Mouse (Mus musculus) cerebellum, postnatal 14 days (tissue): Measurements from ENCODE around the gene Itgae.

Source experiments
- DNase-seq, 2 experiments: peaks; one replicate each; pipeline ENCODE4 v3.0.0; 2021; ENCODE audit warnings: mixed read lengths in 2 of 2

The Itgae gene

DNA sequence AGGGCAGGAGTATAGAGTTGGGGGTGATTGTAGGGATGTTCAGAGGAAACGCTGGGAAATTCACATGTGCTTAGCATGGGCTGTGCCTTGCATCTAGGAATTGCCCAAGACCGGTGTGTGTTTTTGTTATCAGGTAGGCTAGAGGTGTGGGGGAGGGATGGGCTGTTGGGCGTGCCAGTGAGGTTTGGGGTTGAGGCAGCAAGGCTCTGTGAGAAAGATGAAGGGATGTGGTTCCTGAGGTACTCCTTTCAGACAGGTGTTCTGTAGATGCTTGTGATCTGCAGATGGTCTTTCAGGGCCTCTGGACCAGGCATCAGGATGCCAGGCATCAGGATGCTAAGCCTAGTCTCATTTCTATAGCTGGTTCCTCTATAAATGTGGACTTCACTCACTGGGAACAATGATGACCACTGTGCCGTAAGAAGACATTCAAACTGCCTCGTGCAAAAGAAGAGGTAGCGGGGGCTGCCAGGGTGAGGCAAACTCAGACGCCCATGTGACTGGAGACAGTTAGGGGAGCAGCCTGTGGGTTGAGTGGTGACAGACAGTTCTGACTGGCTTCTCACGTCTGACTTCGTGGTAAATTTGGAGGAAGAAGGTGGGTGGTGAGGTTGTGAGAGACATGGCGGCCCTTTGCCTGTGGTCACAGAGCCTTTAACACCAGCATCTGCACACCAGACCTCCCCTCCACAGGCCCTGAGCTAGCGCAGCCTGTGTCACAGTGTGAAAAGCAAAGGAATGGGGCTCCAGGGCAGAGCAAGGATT, 4.0 kb downstream of the Itgae start:
- DNase-seq, result no peak

DNA sequence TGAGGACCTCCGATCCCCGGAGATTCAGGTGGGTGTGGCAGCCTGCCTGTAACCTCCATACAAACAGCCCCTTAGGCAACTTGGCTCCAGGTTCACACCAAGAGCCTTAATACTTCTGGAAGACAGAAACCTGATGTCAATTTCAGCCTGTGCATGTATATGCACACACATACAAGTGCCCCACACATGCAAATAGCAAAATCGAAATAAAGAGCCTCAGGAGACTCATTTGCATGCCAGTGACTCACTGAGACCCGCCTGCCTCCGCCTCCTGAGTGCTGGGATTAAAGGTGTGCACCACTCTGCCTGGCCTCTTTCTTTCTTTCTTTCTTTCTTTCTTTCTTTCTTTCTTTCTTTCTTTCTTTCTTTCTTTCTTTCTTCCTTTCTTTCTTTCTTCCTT, 8.5 kb downstream of the Itgae start:
- DNase-seq, result no peak

DNA sequence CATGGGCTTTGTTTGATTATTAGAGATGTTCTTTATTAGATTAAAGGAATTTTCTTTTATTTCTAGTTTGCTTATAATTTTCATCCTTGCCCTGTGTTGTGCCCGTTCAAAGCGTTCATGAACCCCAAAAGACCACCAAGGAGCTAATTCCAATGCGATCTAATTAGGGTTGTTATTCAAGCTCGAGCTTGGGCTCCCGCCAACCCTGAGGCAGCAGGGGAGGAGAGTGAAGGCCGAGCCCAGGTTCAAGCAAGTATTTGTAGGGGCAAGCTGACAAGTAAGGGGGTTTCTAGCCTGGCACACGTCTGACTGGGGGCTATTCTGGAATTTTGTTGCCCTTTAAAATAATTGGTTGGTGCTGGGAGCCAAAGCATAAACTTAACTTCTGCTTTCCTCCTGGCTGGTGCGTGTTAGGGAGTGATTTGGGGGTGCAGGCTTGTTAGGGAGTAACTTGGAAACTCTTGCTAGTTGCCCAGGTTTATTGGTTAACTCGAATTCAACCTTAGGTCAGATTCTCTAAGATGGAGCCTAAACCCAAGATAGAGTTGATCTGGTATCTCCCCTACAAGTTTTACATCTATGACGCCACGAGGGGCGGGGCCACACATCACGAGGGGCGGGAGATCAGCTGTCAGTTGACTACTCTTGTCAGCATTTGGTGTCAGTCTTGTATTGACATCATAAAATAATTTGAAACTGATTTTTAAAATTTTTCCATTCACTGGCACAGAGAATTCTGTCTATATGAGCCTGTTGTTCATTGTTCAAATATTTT, 9.8 kb downstream of the Itgae start:
- DNase-seq, result peak; percentile 27 to 34

DNA sequence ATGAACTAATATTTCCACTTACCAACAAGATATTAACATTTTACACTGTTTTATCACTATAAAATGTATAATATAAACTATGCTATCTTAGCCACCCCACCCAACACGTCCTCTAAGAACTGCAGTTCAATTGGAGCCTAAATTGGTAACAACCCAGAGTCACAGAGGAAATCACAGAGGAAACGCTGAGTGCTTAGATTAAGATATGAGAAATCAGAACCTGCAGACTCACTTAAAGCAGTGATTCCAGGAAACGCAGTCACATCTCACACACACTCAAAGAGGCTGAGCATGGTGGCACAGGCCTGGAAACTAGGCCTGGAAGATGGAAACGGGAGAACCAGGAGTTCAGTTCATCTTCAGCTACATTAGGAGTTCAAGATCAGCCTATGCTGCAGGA, 10.9 kb downstream of the Itgae start:
- no peak for DNase-seq

DNA sequence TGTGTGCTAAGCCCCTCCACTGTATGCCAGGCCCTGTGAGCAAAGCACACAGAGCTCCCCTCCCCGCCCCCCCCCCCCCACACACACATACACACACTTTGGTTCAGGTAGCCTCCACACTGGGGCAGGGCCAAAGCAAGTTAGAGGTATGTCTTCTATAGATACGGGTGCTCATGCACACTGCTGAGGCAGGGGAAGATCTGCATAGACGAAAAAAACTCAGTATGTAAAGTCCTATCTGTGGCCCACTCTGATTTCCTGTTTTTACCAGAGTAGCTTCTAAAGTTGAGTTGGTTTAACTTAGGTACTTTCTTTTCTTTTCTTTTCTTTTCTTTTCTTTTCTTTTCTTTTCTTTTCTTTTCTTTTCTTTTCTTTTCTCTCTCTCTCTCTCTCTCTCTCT, 14.9 kb downstream of the Itgae start:
- no peak for DNase-seq

DNA sequence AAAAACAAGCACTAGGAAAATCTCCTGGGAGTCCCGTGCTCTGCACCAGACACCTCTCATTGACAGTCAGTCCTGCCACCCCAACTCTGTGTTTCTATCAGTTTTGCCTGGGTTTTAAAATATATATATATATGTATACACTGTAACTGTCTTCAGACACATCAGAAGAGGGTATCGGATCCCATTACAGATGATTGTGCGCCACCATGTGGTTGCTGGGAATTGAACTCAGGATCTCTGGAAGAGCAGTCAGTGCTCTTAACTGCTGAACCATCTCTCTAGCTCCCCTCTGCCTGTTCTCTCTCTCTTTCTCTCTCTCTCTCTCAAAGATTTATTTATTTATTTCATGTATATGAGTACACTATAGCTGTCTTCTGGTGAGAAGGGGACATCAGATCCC, 17.0 kb downstream of the Itgae start:
- DNase-seq, result peak; percentile 56 to 58

DNA sequence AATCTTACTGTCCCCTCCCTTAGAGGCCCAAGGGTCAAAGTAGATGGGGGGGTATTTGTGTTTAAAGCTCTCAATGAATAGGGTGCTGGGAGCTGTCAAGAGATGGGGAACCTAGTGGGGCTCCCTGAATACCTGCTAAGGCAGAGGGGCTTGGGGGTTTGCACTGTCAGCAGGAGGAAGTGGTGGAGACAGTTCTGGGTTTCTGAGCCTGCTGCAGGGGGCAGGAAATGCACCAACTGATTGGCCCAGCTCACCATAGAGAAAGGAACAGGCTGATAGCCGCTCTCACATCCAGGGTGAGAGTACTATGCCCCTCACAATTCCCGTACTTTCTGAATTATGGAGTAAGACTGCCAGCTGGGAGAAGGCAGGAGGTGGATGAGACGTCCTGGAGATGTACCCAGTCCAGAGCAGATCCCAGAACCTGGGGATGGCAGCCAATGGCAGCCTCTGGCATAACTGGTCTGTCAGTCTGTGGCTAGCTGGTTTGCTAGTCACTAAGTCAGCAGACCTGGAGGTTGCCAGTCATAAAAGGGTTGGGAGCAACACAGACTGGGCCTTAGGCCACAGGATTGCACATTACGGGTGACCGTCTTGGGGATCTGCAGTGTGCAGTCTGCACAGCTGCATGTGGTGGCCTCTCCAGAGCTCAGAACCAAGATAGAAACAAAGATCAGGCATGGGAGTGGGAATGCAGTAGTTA, 18.0 kb downstream of the Itgae start:
- DNase-seq, result no peak

DNA sequence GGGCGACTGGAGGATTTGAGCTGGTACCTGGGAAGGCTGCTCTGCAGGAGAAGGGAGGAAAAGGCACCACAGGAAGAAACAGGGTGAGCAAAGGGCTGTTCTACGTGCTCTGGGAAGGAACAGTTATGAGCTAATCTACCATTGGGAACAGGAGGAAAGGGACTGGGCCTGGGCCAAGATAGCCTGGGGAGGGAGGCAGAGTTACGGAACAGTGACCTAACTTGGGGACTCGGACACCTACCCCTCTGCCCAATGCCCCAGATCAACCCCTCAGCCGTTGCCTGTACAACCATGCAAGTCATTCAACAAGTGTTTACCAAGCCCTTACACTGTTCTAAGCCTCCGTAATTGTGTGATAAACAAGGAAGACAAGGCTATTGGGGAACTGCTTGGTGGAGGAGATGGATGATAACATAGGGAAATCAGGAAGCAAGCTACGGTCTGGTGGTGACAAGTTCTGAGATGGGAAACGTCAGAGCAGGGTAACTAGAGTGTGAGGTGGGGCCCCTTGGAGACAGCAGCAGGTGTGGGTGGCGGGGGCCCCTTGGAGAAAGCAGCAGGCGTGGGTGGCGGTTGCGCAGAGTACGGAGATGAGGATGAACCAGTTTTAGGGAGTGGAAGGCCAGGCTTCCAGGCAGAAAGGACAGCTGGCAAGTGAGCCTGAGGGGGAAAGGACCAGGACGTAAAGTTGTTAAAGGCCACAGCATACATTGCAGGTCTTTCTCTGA, 18.7 kb downstream of the Itgae start:
- DNase-seq, result no peak

DNA sequence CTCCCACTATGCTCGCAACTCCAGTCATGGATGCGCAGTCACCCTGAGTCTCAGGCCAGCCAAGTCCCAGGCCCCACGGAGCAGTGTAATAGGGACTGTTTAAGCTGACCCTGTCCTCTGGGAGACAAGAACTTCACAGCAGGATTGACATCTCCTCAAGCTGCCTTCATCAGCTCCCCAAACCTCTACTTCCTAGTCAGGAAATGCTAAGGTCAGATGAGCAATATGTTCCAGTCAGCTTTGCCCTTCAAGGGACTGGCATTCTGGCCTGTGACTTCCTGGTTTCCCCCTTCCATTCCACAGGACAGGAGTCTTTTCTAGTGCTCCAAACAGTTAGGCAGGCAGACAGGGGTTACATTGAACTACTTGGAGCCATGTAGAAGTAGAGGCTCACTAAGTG, 19.6 kb downstream of the Itgae start:
- DNase-seq, result no peak

DNA sequence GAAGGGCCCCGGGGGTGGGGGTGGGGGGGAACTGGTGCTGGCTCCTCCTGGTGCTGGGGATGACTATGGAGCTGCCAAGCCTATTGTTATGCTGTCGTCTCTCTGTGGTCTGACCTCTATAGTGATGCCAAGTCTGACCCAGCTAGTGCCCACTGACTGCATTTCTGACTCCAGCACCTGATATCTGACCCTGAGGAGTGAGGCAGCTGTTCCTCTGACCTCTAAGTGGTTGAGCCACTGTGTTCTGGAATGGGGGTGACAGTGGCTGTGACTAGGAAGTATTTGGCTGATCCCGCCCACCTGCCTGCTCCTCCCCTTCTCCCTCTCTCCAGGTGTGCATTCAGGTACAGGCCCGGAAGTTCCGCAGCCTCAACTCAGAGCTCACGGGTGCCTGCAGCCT, 21.0 kb downstream of the Itgae start:
- no peak for DNase-seq

DNA sequence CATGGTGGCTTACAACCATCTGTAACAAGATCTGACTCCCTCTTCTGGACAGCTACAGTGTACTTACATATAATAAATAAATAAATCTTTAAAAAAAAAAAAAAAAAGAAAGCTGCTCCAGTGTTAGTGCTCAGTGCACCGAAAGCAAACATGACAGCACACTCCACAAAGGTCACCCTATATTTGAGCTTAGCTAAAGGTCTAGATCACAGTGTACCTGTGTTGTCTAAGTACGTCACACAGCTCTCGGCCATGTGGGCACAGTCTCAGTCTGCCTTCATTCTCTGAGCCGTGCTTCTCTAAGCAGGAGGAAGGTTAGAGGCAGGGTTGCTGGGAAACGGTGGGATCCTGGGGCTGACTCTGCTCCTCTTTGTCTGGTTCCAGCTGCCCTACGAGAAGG, 36.1 kb downstream of the Itgae start:
- DNase-seq, result no peak

DNA sequence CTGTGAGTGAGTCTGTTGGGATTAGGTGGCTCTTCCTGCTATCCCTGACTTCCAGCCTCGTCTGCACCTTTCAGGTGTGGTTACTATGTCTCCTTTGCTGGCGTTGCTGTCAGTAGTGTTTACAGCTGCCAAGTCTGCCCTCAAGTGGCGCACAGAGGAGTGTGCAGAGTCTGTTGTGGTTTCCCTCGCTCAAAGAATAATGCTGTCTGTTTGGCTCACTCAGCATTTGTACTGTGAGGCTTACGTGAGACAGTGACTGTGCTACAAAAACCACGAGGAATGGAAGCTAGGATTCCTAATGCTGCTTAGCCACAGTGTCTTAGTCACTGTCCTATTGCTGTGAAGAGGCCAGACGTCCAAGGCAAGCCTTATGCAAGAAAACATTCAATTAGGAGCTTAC, 40.6 kb downstream of the Itgae start:
- DNase-seq, result no peak

DNA sequence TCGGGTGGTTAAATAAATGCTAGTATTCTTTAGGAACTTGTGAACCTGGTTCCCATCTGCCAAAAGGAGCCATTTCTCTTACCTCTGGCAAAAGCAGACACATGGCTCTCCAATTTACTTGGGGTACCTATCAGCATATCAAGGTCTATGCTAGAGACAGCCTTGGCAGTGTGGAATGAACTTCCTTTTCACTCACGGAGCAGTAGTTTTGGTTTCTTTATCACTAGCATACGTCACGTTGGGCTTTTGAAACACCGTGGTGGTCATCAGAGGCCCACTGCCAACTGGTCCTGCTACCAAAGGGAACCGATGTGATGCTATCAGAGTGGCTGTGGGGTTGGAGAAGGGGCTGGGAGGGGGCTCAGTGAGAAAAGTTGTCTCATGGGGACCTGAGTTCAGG, 42.6 kb downstream of the Itgae start:
- no peak for DNase-seq

DNA sequence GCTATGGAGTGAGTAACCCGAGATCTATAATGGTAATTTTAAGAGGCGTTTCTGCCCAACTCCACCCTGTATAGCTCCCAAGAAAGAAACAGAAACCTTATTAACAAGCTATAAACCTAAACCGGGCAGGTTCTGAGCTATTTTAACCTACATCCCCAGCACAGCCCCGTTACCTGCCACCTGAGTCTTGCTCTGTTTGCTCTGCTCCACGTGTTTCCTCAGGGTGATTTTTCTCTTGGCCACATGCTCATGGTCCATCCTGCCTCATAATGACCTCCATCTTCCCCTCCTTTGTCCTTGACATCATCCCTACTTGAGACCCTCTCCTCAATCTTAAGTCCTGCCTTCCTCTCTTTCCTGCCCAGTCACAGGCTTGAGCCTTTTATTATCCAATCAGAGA, 43.8 kb downstream of the Itgae start:
- no peak for DNase-seq

DNA sequence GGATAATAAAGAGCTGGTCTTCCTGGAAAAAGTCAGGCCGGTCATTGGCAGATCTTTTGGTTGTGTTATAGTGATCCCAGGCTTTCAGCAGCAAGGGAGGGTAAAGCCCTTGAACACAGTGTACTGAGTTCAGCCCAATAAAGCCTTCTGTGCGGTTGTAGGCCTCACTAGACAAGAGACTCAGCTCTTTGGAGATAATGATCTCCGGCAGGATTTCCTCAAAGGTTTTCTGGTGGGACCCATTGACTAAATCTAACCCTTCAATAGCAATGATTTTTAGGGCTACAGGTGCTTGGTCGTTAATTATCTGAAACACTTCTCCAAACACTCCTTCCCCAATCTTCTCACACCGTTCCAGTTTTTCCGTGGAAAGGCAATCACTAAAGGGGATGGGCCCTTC, 46.2 kb downstream of the Itgae start:
- no peak for DNase-seq

DNA sequence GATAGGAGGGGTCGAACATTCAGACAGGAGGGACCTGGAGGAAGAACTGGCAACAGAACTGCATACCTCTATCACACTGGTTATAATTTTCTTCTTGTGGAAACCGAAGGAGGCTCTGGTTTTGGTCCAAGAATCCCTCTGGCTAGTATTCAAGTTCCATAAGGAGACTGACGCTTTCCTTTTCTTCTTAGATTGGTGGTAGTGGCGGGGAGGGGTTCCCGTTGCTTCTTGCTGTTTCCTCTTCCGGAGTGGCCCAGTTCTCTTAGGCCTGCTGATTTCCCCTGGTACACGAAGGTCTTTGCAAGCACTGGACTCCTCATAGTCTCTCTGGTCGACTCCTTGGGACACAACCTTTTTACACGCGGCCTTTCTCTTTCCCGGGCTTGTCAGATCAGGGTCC, 46.7 kb downstream of the Itgae start:
- DNase-seq, result no peak

DNA sequence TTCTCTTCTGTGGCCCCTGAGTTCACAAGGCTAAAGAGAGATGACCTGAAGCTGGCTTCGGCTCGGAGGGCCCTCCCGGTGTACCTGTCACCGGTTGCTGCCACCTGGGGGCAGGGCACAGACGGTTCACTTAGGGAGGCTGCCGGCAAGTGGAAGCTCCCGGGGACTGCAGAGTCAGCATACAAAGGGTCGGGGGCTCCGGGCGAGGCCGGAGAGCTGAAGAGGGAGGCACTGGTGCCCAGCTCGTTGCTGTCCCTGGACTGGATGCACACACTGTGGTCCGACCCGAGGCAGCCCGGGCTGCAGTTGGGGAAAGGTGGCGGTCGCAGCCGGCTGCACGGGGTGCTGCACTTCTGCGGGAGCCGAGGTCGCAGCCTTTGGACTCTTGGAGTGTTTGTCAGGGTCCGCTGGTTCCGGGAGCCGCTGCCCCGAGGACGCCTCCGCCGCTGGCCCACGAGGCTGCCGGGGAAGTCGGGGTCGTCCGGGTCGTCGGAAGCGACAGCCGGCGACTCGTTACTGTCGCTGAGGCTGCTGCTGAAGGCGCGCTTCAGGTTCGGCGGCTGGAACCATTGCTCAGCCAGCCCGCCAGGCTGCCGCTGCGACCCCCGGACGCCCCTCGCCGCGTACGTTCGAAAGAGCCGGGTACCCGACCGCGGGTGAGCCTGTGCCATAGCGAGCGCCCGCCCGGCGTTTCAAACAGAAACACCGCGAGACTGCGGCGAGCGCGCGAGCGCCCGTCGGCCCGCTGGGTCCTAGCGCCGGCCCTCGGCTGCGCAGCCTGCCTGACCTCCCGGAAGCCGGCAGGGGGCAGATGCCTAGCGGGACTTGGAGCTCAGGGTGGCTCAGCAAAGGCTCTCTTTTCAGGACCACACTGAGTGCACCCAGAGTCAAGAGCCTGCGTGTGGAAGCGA, 47.5 kb downstream of the Itgae start, which contains the start of gene Haspin:
Gene Haspin (minus strand): TSS at position 704 of the 911 bp plus-strand sequence.
- peak; percentile 93 to 96 for DNase-seq

DNA sequence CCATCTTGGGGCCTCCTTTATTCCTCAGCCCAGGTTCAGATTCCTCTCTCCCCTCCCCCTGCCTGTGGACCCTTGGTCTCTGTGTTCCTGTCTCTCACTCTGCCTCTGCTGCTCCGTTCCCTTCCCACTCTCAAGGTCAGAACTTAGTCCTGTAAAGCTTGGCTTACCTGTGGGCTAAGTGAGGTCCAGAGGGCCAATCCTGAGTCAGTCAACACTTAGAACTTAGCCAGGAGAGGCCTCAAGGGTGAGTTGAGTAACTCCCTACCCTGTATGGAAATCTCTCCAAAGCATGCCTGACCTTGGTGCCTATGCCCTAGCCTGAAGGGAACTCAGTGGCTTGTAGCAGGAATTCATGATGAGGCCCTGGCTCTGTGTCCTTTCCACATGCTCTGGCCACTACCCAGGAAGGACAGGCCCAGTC, 53.9 kb downstream of the Itgae start:
- no peak for DNase-seq

DNA sequence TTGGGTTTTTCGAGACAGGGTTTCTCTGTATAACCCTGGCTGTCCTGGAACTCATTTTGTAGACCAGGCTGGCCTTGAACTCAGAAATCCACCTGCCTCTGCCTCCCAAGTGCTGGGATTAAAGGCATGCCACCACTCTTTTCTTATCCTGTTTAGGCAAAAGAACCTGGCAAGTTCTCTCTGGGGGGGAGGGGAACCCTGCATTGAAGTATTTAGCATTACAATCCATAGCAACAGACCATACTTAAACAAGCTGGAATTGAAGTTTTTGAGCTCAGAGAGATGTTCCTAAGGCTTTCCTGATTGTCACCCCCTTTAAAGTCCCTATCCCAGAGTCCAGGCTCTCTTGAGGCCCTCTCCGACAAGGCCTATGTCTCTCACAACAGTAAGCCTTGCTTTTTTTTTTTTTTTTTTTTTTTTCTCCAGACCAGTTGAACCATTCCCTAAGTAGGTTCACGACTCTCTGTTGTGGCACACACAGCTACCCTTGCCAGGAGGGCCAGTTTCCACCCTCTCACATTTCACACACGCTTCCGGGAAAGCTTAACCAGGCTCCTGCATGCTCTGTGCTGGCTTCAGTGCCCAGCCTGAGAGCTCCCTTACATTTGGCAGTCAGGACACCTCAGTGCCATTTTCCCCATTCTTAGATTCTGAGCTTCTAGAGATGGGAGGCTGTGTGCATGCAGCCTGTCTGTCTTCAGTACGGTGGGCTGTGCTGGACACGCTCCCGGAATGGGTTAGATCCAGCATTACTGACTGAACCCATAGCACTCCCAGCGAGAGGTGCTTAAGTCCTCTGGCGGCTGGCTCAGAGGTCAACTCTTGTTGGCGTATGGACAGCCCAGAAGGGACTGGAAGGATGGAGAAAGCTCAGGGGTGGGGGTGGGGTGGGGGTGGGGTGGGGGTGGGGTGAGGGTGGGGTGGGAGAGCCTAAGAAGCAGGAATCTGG, 55.9 kb downstream of the Itgae start:
- no peak for DNase-seq

DNA sequence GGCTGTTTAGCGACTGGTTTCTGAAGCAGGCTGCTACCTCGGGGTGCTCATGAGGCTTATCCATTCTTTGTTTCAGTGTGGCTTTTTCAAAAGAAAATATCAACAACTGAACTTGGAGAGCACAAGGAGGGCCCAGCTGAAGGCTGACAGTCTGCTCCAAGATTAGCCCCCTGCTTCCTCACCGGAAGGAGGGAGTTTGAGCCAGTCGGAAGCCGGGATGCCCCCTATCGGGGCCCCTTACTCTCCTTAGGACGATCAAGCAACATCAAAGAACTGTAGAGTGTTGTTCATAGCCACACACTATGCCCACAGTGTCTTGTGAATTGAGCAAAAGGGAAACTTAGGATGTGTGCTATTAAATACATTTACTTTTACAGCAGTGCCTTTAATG, 56.6 kb downstream of the Itgae start:
- no peak for DNase-seq

DNA sequence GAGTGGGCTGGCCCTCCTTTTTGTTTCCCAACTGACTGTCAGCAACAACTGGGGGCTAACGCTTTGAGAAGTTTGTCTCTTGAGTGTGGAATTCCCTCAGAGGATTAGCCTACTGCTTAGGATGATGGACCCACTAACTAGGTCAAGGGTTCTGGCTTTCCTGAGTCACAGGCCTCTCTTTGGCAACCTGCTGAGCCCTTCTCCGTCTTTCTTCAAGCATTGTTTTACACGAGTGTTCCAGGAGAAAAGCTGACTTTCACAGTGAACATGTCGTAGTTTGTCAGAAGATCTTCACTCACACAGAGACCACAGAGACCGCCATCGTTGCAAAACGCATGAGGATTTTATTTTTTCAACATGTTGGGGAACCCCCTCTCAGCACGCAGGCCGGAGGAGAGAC, 57.8 kb downstream of the Itgae start:
- DNase-seq, result no peak
